Mouse (Mus musculus) megakaryocyte, embryonic 14.5 days (primary cell): ENCODE data around the gene Dnm2.

Experiments
- FLI1 ChIP-seq: IDR thresholded peaks from 2 replicates; pipeline ENCODE4 v1.6.1; 2012; ENCODE audit warnings: low read length, inconsistent platforms, mixed read lengths
- GATA1 ChIP-seq: IDR thresholded peaks from 3 replicates; pipeline ENCODE4 v1.6.1; 2012; ENCODE audit warnings: mixed read lengths, low read length, inconsistent platforms, borderline replicate concordance

DNA sequence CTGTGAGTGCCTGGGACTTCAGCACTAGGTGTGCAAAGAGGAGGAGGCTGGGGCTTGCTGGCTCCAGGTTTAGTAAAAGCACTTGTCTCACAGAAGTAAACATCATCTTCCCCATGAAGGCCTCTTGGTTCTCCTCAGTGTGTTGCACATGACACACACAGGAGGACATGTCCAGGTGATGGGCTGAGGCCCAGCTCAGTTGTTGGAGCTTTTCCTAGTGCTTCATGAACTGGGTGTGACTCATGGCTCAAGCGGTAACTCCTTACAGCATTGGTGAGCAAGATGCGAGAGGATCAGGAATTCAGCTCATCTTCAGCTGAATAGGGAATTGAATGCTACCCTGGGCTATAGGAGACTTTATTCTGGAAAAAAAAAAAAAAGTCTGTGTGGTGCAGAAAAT is 73.0 kb downstream of the Dnm2 start:
- TF ChIP-seq GATA1 (no peak), FLI1 (no peak)
